Comparison of ENCODE assay signal across 10 mouse cellular contexts in genomic region chr16:13189430-13190107, GRCm38 (mm10).
DNase-seq lines count a peak whose midpoint lies in the region; ATAC-seq and TF ChIP-seq lines count a peak whose summit lies in the region.
"Had no signal": no experiment of that assay in that cellular context is flagged by ENCODE, and none has a peak within 500 bp of the region (broad histone marks: within the 10 kb centered on the region; RNA-seq: fewer than 3 reads in every experiment).

No protein-coding gene starts in this region.

- H3K4me2 ChIP-seq in liver, embryonic 11.5 days, result no peak overlapping the region
- H3K4me2 ChIP-seq: embryonic facial prominence, embryonic 12.5 days; midbrain, embryonic 12.5 days had no signal

- H3K36me3 ChIP-seq in liver, adult 2 months (ENCODE audit: control insufficient read depth, insufficient read depth, low read length), result no peaks in the 10 kb centered on the region
- no peaks in the 10 kb centered on the region for H3K36me3 ChIP-seq in liver, embryonic 11.5 days (ENCODE audit: control insufficient read depth, insufficient read depth, low read length)
- H3K36me3 ChIP-seq: embryonic facial prominence, embryonic 12.5 days; midbrain, embryonic 12.5 days had no signal

- peaks cover 21% of the 10 kb centered on the region for H3K4me1 ChIP-seq in liver, adult 2 months (ENCODE audit: control insufficient read depth, insufficient read depth, low read length)
- peaks cover 4% of the 10 kb centered on the region; the same call in 1 of the 2 replicates for H3K4me1 ChIP-seq in liver, embryonic 11.5 days (replicated peaks; ENCODE audit: control insufficient read depth, insufficient read depth, low read length)
- H3K4me1 ChIP-seq: embryonic facial prominence, embryonic 12.5 days; midbrain, embryonic 12.5 days had no signal

- no peaks in the 10 kb centered on the region for H3K9me3 ChIP-seq in liver, embryonic 11.5 days (ENCODE audit: control insufficient read depth, low read length)
- H3K9me3 ChIP-seq: embryonic facial prominence, embryonic 12.5 days had no signal

- peak overlapping the region; percentile 74 for H3K27ac ChIP-seq in liver, adult 2 months (replicated peaks; ENCODE audit: insufficient read depth, low read depth, low read length)
- no peak overlapping the region for H3K27ac ChIP-seq in liver, embryonic 11.5 days (ENCODE audit: low read depth, low read length)
- H3K27ac ChIP-seq: embryonic facial prominence, embryonic 12.5 days; midbrain, embryonic 12.5 days had no signal

- H3K27me3 ChIP-seq in liver, adult 2 months (ENCODE audit: control insufficient read depth, insufficient read depth, low read length), result no peaks in the 10 kb centered on the region
- no peaks in the 10 kb centered on the region for H3K27me3 ChIP-seq in liver, embryonic 11.5 days (replicated peaks; ENCODE audit: control insufficient read depth, insufficient read depth, low read length)
- H3K27me3 ChIP-seq: embryonic facial prominence, embryonic 12.5 days; midbrain, embryonic 12.5 days had no signal

- DNase-seq in liver, adult 2 months (ENCODE audit: extremely low read depth, low read depth, low spot score), result peak; percentile 87
- no peak for DNase-seq in liver, embryonic 11.5 days (ENCODE audit: low spot score)
- DNase-seq in heart, adult 9 months (ENCODE audit: low spot score in 2 of 2), result peak; percentile 83 to 87
- DNase-seq in kidney, postnatal 10 days, result peak; percentile 66
- DNase-seq in skeletal muscle tissue, adult 2 months (ENCODE audit: low read depth, low spot score), result peak; percentile 75
- DNase-seq in cerebellum, postnatal 14 days, result no peak
- no peak for DNase-seq in ovary, adult 18-20 months (ENCODE audit: low spot score)
- no peak for DNase-seq in cerebellum, postnatal 36 days

- ATAC-seq in liver, embryonic 11.5 days (replicated peaks; ENCODE audit: low FRiP score), result no peak

- no peak overlapping the region for H3K4me3 ChIP-seq in liver, adult 2 months (ENCODE audit: insufficient read depth, low read depth, low read length)
- H3K4me3 ChIP-seq in liver, embryonic 11.5 days (ENCODE audit: low read depth, low read length), result no peak overlapping the region
- H3K4me3 ChIP-seq: embryonic facial prominence, embryonic 12.5 days; midbrain, embryonic 12.5 days had no signal

- TF ChIP-seq POLR2A in liver, adult 2 months (IDR thresholded peaks at IDR 0.05; ENCODE audit: extremely low read depth, insufficient read depth, low read length), result no peak

- 9% methylated on average over 12 of the region's 12 CpGs for WGBS in liver, adult 2 months
- 39% methylated on average over 12 of the region's 12 CpGs for WGBS in liver, embryonic 11.5 days

- H3K79me2 ChIP-seq in liver, adult 2 months (ENCODE audit: control insufficient read depth, insufficient read depth, low read length), result no peaks in the 10 kb centered on the region

- no peak for TF ChIP-seq CTCF in liver, adult 2 months (IDR thresholded peaks at IDR 0.05; ENCODE audit: low read depth, low read length)

- peak overlapping the region; percentile 50 for H3K9ac ChIP-seq in liver, adult 2 months (ENCODE audit: low read depth, low read length)
- no peak overlapping the region for H3K9ac ChIP-seq in liver, embryonic 11.5 days (ENCODE audit: low read depth, low read length)
- H3K9ac ChIP-seq: embryonic facial prominence, embryonic 12.5 days; midbrain, embryonic 12.5 days had no signal

Comparison
In these comparisons a context has a peak if more than half of its experiments do, and no peak if none do; other contexts are left out.
1. DNase-seq: peak in liver, adult 2 months (single experiment), heart, adult 9 months (2 of 2), kidney, postnatal 10 days (single experiment) and skeletal muscle tissue, adult 2 months (single experiment); none in liver, embryonic 11.5 days (single experiment), cerebellum, postnatal 14 days (0 of 2), ovary, adult 18-20 months (single experiment) and cerebellum, postnatal 36 days (0 of 2).